Mouse (Mus musculus): ENCODE results near the gene Igflr1.

Gene Igflr1

GRCm38 (mm10) chr7:30553810-30554584 is 11.2 kb upstream of the Igflr1 start:
- peak; percentile 70 for DNase-seq

GRCm38 (mm10) chr7:30556894-30557536 is 8.2 kb upstream of the Igflr1 start:
- peak; percentile 62 for DNase-seq

GRCm38 (mm10) chr7:30557901-30558514 is 7.2 kb upstream of the Igflr1 start:
- peak; percentile 56 for DNase-seq

- DNase-seq = peak; percentile 57
Measured at GRCm38 (mm10) chr7:30558656-30559442, 6.4 kb upstream of the Igflr1 start.

- peak; percentile 100 for DNase-seq
Measured at GRCm38 (mm10) chr7:30559443-30559954, 5.7 kb upstream of the Igflr1 start, which contains the start of gene Lin37. Lin37 (minus strand) TSS chr7:30559838.

- peak; percentile 62 for DNase-seq
Measured at GRCm38 (mm10) chr7:30560296-30560695, 4.9 kb upstream of the Igflr1 start.

GRCm38 (mm10) chr7:30562526-30563116 is 2.6 kb upstream of the Igflr1 start:
- DNase-seq = no peak

GRCm38 (mm10) chr7:30563117-30563905 is 1.9 kb upstream of the Igflr1 start, which contains the start of the genes U2af1l4, Gm49396 and Psenen:
U2af1l4 (plus strand) TSS chr7:30563301.
Gm49396 (plus strand) TSS chr7:30563344.
Psenen (minus strand) TSS chr7:30563627.
- DNase-seq = peak; percentile 97

- peak; percentile 72 for DNase-seq
Measured at GRCm38 (mm10) chr7:30563906-30564280, 1.3 kb upstream of the Igflr1 start.

GRCm38 (mm10) chr7:30566033-30566432 is 806 bp downstream of the Igflr1 start:
- DNase-seq = peak; percentile 44

GRCm38 (mm10) chr7:30567555-30567954 is 2.3 kb downstream of the Igflr1 start:
- DNase-seq = no peak

- no peak for DNase-seq
Measured at GRCm38 (mm10) chr7:30572389-30572788, 7.2 kb downstream of the Igflr1 start.

GRCm38 (mm10) chr7:30572969-30573368 is 7.7 kb downstream of the Igflr1 start:
- DNase-seq = peak; percentile 88

- no peak for DNase-seq
Measured at GRCm38 (mm10) chr7:30579950-30580349, 14.7 kb downstream of the Igflr1 start.

GRCm38 (mm10) chr7:30581547-30581946 is 16.3 kb downstream of the Igflr1 start:
- peak; percentile 37 for DNase-seq

- DNase-seq = no peak
Measured at GRCm38 (mm10) chr7:30584339-30584738, 19.1 kb downstream of the Igflr1 start.

- no peak for DNase-seq
Measured at GRCm38 (mm10) chr7:30585170-30585569, 19.9 kb downstream of the Igflr1 start.

- DNase-seq = peak; percentile 64
Measured at GRCm38 (mm10) chr7:30586455-30587020, 21.3 kb downstream of the Igflr1 start.

GRCm38 (mm10) chr7:30587842-30588667 is 22.8 kb downstream of the Igflr1 start:
- no peak for DNase-seq

Measured in cerebellum, adult 9-11 months (tissue).